Mouse (Mus musculus): ENCODE data around the gene Rpgrip1l.

DNA sequence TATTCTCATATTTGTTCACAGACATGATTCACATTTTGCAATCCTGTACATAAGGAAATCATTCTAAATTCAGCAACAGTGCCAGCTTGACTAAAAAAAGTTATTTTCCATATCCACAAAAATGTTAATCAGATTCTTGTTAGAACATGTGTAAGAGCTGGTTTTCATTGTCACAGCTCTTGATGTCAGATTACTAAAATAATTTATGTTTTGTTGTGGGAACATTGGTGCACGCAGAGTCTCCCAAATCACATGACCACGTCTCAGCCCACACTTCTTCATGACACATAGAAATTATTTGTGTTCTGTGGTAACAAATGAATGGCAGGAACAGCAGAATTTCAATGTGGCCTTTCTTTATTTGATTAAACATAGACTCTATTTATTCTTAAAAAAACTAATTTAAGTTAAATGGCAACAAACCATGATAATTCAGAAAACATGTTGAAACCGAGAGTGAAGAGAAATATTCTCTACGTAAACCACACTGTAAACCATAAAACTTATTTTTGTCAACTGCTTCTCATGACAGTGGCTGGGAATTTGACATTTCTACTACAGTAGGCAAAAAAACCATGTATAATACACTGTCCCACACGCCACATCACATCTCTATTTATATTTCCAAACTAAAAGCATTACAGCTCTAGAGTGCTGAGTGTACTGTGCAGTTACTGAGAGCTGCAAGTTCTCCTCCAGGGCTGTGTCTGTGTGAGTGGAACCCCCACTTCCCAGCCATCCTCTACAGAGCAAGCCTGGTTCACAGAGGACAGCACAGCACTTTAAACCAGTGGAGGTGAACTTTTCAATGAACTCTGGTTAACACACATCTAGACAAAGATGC is 95.8 kb downstream of the Rpgrip1l start:
- TF ChIP-seq CTCF (IDR thresholded peaks at IDR 0.05) (no peak), EP300 (IDR thresholded peaks at IDR 0.05) (no peak)

All from lung, postnatal 0 days (tissue).